Mouse (Mus musculus) frontal cortex, postnatal 25 days (tissue): ENCODE measurements around the gene Ran.
A peak's percentile ranks its signal among the peaks of the same experiment; 100 is the strongest.
"Not testable (repeated sequence)": the region's sequence is repeated elsewhere in the genome, so short reads cannot be mapped to it uniquely, and the experiment has no call there.

Experiments used
- DNase-seq, 2 experiments: peaks; one replicate each; pipeline ENCODE4 v3.0.0; 2022; ENCODE audit warnings: low spot score in 2 of 2

Gene Ran

DNA sequence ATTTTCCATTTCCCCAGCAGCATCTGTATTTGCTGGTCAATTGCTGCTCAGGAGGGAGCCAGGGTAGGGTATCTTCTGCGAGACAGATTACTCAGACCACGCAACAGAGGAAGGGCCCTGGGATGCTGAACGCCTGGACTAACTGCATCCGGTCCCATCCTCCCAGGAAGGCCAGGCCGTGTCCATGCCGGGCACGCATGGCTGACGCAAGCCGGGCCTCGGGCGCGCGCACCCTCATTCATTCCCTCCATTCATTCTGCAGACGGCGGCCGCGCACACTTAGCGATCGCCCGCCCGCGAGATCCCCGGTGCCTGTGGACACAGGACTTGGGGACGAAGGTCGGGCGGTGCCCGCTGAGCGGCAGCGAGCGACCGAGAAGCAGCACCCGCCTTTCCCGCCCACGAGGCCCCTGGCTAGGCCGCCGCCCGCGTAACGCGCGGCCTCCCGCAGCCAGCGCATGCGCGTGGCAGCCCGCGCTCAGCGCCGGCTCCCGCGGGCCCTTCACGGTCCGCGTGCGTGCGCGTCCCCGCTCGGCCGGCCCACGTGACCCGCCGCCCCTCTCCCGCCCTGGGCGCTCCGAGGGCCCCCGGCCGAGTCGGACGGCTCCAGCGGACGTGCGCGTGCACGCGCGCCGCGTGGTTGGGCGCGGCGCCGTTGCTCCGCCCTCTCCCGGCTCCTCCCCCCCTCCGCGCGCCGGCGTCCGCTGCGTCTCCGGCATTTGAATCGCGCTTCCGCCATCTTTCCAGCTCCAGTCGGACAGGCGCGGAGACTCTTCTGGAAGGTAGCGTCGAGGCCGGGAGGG is at the start of gene Ran:
Gene Ran, plus strand, starts transcription at position 573 of the 803 bp plus-strand sequence.
- DNase-seq: peak; percentile 88 to 90

DNA sequence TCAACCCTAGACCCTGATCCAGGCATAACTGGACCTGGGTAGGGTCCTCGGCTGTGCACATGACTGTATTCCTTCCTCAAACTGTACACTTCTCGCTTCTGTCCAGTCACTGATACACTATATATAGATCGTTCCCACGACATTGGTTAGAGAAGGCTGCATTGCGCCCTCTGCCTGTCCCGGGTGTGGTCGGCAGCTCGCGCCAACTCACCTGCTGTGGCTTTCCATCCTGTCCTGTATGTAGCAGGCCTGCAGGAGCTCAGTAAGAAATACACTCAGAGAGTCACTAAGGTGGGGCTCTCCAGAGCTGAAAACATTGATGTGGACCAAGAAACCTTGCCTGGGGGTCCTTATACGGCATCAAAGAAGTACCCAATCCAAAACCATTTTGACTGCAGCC is 49.0 kb upstream of the Ran start:
- DNase-seq: no peak

DNA sequence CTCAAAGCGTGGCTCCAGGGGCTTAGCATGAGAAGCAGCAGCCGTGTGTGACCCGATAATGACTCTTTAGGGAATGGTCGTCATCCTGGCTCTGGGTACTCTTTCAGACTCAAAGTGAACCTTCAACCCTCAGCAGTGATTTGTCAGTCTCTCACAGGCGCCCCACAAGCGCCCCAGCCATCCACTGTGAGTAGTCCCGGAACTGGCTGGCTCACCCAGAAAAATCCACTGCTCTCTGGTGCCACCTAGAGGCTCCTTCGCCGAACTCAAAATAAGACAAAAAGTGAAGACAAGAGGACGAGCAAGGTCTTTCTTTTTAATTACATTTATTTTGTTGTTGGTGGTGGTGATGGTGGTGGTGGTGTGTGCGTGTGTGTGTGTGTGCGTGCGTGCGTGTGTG is 48.6 kb upstream of the Ran start:
- DNase-seq: peak; percentile 68 to 79

DNA sequence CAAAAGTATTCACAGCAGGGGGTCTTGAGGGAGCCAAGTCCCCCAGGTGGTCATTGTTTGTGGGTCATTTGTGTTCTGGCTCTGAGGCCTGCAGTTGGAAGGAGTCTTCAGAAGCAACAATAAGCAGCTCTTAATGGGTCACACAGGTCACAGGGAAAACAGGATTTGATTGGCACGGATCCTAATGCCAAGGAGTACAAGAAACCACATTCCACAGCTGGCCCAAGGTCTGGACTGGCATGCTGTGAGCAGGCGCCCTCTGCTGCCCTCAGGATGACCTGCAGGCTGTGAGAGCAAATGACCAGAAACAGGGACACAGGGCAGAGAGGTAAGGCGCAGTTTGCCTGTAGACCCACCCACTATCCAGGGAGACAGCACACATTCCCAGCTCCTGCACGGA is 43.6 kb upstream of the Ran start:
- no peak for DNase-seq

DNA sequence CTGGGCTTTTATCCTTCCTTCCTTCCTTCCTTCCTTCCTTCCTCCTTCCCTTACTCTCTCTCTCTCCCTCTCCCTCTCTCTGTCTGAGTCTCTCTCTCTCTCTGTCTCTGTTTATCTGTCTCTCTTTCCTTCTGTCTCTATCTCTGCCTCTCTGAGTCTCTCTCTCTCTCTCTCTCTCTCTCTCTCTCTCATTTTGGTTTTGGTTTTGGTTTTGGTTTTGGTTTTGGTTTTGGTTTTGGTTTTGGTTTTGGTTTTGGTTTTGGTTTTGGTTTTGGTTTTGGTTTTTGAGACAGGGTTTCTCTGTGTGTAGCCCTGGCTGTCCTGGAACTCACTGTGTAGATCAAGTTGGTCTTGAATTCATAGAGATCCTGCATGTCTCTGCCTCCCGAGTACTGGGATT is 42.4 kb upstream of the Ran start:
- not testable (repeated sequence) for DNase-seq

DNA sequence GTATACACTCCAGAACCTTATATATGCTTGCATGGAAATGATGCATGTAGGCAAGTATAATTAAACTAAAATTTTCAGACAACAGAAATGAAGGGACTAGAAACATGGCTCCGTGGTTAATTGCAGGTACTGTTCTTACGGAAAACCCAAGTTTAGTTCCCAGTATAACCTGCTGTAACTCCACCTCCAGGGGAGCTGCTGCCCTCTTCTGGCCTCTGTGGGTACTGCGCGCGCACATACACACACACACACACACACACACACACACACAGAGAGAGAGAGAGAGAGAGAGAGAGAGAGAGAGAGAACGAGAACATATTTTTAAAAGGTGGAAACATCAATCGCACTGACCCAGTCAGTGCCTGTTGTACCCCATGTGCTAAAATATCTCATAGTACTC is 40.9 kb upstream of the Ran start:
- no peak for DNase-seq

DNA sequence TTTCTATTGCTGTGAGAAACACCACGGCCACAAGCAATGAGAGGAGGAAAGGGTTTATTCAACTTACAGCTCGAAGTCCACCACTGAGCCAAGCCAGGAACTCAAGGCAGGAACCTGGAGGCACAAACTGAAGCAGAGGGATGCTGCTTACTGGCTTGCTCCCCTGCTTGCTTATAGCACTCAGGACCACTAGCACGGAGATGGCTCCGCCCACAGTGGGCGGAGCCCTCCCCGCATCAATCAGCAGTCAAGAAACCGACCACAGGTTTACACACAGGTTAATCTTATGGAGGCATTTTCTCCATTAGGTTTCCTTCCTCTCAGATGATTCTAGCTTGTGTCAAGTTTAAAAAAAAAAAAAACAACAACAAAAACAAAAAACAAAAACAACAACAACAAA is 39.0 kb upstream of the Ran start:
- no peak for DNase-seq

DNA sequence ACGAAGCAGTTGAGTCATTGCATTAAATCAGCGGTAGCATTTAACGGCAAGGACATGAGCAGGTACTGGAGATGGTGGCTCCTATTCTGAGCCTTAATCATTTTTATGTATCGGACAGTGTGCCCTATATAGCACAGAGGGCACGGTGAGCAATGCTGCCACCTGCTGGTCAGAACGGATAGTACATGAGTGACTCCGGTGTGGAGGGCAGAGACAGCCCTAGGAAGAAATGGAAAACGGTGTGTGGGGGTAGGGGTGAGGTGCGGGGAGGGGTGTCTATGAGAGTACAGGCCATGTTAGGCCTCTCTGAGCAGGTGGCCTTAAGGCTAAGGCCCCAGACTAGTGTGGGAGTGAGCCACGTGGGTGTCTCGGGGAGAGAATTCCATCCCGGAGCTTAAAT is 38.3 kb upstream of the Ran start:
- DNase-seq: peak; percentile 52 to 64

DNA sequence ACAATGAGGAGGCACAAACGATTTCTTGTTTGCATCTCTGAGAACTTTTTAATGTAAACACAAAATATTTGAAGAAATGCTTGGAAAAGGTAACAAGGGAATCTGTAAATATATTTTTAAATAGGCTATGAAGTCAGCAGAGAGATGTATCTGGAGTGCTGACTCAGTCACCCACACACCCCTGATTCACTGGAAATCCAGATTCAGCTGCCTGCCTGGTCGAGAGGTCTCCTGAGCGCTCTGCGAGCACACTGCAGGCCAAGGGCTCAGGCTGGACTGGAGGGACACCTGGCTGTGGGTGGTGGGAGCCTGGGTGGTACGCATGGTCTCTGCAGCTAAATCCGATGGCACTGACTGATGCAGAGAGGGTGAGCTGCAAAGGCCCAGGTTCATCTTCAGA is 35.3 kb upstream of the Ran start:
- no peak for DNase-seq

DNA sequence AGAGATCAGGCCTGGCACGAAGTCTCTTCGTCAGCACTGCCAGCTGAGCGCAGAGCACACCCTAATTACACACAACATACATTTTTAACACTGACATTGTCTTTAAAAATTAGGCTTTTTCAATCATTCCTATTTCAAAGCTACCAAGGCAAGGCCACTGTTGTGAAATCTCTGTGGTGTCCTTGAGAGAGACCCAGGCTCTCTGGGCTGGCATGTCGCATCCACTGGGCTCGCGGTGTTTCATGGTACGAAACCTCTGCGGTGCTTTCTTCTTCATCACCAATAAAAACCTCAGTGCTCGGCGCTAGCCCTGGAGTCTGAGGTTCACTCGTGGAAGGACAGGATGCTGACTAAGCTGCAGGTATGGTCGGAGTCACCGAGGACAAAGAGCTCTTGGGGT is 33.9 kb upstream of the Ran start:
- DNase-seq: no peak

DNA sequence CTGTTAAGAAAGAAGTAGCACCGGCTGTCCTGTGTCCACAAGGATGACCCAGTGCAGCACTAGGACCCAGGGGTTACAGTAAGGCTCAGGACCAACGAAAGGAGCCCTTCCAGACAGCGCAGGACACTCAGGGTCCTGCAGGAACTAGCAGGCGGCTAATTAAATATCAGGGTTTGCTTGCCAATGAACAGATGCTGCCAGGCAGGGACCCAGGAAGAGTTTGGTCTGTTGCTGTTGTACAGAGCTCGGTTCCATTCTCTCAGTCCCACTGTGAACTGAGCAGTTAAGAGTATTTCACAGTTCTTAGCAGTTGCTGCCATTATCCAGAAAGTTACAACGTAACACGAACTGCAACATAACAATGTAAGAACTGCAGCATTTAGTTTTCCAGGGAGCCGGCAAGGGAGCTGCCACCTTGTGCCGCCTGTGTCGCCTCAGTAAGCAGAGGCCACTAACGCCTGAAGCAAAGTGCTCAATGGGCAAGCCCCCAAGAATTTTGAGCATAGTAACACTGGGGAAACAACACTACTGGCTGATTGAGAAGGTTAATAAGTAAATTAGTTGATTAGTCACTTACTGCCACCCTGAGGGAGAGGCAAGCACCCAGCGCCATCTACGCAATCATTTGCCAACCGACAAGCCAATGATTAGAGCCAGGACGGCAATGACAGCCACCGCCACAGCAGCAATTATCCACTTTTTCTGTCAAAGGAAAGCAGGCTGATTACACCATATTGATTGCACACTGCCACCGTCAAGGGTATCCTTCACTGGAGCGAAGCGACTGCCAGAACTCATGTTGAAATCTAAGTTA is 32.5 kb upstream of the Ran start:
- no peak for DNase-seq

DNA sequence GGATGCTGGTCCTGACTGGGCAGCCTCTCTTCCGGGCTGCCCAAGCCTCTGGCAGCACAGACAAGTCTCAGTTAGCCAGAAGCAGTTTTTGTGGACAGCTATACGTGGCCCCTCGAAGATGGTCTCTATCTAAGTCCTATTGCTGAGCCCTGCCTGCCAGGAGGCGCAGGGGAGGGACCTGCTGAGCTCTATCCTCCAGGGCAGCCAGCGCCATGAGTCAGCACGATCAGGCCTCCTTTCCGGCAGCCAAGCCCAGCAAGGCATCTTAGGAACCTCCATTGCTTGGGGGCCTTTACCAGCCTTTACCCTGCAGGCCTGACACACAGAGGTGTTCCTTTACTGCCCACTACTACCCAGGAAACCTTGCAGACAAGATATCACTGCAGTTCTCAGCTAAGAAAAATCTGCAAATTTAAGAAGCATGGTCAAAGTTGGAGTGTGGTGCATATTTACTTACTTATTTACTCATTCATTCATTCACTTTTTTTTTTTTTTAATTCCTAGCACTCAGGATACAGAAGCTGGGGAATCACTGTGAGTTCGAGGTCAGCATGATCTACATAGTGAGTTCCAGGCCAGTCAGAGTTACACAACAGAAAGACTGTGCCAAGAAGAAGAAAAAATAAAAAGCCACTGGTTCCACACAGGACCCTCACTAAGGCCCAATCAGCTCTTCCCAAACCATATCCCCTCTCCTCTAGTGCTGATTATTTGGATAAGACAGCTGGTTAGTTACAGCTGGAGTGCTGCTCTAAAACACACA is 19.0 kb upstream of the Ran start:
- DNase-seq: no peak

DNA sequence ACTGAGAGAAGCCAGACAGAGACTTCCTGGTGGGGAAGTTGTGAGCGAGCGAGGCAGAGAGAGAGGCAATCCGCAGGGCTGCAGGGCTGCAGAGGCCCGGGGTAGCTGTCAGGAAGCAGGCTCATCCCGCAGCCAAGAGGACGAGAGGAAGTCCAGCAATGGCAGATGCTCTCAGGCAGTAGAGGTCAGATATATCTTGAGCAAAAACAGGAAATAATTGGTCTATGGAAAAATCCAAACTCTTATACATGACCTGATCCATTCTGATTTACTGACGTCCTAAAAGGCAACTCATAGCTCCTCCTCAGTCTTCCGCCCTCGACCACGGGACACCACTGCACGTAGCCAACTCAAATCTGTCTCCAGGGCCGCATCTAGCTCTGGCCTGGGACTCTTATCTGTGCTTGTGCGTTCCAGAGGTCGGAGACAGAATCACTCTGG is 17.3 kb upstream of the Ran start:
- no peak for DNase-seq

DNA sequence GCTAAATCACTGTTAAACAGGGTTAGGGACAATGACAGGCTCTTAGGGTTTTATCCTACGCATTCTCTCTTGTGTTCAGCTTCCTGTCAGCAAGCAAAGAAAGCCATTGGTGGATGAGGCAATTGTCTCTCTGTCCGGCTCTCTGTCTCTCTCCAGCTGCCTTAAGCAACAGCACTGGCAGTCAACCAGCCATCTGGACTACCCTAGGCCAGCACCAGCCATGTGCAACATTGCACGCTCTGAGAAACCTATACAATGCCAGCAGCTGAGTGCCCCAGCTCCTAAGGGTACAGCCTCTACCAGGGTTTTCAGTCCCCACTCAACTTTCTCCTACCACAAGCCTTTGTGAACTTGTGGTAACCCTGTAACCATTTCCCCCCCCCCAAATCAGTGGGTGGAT is 14.5 kb upstream of the Ran start:
- DNase-seq: no peak

DNA sequence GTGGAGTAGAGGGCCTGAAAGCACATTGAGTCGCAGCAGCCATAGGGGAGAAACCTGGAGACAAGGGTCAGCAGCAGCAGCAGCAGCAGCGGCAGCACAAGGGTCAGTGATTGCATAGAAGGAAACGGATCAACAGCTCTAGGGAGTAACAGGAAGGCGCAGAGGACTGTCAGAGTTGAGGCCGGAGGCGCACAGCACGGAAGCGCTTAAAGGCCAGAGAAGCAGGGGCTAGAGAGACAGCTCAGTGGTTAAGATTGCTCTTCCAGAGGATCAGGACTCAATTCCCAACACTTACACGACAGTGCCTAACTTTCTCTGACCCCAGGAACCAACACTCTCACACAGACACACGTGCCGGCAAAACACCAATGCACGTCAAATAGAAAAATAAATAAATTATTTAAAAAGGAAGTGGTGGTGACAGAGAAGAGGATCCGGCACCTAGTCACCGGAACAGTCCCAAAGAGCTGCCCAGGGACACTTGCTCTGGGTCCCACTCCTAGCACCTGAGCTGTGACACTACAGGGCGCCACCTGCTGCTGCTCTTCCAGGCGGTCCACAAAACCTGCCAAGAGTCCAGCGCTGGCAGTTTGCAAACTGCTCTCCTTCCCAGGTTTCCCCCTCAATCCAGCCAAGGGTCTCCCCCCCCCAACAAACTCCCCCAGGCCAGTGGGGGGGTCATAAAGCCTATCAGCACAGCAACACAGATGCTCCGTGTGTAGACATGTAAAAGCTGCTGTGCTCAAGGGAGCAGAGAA is 13.7 kb upstream of the Ran start:
- DNase-seq: no peak

DNA sequence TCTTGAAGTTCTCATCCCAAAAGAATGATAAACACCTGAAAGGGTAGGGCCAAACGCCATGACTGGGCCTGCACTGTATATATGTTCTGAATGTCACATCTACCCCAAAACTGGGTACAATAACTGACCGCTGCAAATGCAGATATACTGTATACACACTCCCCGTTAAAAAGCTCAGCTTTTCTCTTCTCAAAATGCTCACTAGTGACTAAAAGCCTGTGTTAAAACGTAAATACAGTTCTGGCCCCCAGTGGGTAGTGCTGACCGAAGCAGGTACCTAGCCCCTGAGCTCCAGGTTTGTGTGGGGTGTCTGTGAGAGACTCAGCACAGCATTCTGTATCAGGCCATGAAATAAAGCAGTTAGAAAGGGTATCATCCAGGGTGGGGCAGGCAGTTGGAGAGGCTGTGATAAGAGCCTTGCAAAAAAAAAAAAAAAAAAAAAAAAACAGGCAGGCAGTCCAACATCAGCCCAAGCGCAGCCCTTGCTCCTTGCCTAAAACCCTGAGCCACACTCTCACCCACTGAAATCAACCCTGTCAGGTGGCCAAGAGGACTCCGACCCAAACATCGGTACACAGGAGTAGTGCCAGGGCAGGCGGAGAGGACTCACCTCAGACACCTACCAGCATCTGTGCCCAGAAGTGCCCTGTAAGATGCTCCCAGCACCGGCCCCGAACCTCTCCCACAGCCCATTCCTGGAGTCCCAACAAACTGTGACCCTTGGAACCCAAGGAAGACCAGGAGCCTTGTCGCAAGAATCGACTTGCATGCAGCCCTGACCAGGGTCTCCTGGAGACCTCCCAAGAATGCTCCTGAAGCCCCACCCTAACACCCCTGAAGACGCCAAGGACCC is 12.5 kb upstream of the Ran start:
- no peak for DNase-seq

DNA sequence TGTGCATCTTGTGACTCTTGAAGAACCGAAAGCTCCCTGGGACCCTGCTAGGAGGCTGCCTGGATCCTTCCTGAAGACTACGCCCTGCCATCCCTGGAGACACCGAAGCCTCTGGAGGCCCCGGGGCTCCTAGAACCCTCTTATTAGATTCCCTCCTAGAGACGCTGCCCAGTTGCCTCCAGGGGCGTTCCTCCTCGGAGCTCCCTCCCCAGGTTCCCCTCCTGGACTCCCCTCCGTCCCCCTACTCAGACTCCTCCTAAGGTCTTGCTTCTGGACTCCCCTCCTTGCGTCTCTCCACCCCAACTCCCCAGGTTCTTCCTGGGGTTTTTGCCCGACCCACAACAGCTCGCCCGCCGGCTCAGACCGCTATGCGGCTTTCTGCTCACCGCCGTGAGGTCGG is 11.9 kb upstream of the Ran start:
- no peak for DNase-seq

DNA sequence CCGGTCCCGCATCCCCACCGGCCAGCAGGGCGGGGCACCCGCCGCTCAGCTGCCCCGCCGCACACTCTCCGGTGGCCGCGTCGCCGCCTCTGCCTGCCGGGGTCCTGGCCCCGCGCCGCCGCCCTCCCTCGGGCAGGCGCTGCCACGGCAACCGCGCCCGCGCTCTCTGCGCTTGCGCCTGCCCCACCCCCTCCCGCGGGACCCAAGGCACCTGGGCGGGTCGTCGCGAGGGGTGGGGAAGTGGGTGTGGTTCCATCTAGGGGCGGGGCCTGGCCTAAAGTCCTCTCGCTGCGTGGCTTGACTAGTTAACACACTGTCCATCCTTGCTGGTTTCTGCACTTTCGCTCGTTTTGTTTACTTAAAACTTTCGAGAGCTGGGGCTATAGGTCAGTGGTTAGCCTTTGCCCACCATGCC is 11.4 kb upstream of the Ran start, which contains the start of gene Stx2:
Gene Stx2, minus strand, starts transcription at position 163 of the 415 bp plus-strand sequence.
- peak; percentile 79 to 85 for DNase-seq

DNA sequence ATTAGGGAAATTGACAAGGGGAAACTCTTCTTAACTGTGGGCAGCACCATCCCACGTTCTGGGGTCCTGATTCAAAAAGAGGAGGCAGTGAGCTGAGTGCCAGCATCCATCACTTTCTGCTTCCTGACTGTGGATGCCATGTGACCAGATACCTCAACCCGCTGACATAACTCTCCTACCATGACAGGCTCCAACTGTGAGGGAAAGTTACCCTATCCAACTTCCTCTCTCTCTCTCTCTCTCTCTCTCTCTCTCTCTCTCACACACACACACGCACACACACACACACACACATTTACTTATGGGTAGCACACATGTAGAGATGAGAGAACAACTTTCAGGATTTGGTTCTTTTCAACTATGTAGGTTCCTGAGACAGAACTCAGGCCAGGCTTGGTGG is 10.3 kb upstream of the Ran start:
- no peak for DNase-seq

DNA sequence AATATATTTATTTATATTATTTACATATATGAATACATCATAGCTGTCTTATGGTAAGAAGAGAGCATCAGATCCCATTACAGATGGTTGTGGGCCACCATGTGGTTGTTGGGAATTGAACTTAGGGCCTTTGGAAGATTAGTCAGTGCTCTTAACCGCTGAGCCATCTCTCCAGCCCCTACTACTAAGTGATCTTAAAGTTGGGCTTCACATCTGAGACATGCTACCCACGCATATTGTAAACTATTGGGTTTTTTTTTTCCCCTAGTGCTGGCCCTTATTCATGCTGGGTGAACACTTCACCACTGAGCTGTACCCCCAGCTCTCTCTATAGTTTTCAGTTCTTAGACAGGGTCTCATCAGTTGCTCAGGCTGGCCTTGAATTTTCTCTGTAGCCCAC is 8.9 kb upstream of the Ran start:
- no peak for DNase-seq

DNA sequence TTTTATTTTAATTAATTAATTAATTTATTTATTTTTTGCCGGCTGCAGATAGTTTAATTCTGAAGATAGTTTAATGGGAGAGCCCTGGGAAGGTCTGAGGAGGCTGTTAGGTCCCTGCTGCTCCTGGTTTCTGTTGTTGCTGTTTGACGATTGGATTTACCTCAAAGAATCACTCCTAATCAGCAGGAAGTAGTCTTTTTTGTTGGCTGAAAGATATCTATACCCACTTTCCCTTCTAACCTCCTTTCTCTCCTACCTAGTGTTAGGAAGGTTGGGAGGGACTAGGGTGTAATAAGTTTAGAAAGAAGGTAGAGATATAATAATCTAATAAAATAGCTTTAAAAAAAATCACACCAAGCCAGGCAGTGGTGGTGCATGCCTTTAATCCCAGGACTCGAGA is 4.8 kb upstream of the Ran start:
- no peak for DNase-seq
